Mouse (Mus musculus): ENCODE results near the gene Kctd19. TPM values are rescaled to one million over a fixed set of nuclear protein-coding genes. Genes with fewer than 3 reads are reported as not detected.

Kctd19 gene
- total RNA-seq, 2 experiments from 2014 or later: not detected

DNA sequence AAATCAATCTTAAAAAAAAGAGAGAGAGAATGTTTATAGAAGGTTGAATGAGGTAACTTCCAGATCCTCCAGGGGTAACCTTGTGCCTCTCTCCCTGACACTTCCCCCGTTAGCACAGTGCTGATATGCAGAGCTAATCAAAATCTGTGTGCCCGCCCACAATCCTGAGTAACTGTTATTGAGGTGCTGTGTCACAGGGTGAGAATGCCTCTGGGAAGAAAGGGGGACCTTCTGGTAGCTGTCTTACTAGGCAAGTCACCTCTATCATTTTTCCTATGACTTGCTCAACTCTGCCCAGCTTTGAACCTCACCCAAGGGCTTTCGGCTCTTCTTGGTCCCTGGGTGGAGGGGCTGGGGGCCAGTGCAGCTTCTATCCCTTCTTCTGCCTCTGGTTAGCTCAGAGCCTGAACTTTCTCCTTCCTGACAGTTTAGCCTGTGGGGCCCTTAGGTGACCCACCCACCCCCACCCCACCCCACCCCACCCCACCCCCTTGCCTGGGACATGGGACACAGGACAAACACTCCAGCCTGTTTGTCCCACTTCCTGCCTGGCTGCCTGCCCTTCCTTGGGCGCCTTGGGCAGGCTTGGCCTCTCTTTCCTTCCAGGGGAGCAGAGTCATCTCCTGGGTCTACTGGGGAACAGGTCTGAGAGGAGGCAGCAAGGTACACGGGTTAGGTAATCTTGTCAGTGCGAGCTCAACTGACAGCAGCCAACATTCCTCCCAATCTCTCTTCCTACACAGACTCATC is 73.2 kb downstream of the Kctd19 start:
- DNase-seq (ENCODE audit: extremely low spot score in 1 of 2, low spot score in 1 of 2): no peak

DNA sequence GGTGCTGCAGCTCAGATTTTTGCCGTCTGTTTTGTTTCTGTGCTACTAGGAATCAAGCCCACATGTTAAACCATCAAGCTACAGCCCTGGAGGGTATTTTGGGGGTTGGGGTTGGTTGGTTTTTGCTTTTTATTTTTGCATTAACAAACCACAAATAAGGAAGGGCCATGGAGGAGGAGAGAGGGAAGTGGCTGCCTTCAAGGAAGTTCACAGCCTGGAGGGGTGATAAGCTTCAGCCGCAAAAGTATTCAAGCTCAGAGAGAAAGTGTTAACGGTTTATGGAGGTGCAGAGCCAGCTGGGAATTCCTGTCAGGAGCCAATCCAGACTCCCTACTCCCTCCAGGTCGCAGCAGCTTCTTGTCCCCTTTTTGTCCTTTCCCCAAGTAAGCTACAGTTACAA is 74.3 kb downstream of the Kctd19 start:
- DNase-seq (ENCODE audit: extremely low spot score in 1 of 2, low spot score in 1 of 2): no peak

- DNase-seq (ENCODE audit: extremely low spot score in 1 of 2, low spot score in 1 of 2): no peak
Measured at GRCm38 (mm10) chr8:105336373-105337130, 76.8 kb downstream of the Kctd19 start.

Other genes with a start within 250 kb of the Kctd19 start
- 10 to 100 TPM; 22.0 to 22.1 TPM for gene Cbfb, start 242.8 kb downstream of the Kctd19 start, total RNA-seq (2021)
- gene D230025D16Rik, start 188.4 kb downstream of the Kctd19 start, total RNA-seq (2021): 10 to 100 TPM; 35.4 to 36.4 TPM
- 1 to 10 TPM; 4.0 to 4.4 TPM for gene B3gnt9, start 158.3 kb downstream of the Kctd19 start, total RNA-seq (2021)
- 10 to 100 TPM in 1 of 2 experiments, 1 to 10 TPM in 1; 4.6 to 10.9 TPM for gene Tradd, start 148.9 kb downstream of the Kctd19 start, total RNA-seq (2021)
- under 1 TPM; 0.69 to 0.94 TPM for gene Fbxl8, start 148.9 kb downstream of the Kctd19 start, total RNA-seq (2021)
- 1 to 10 TPM; 4.1 to 5.0 TPM for gene Hsf4, start 143.7 kb downstream of the Kctd19 start, total RNA-seq (2021)
- gene Nol3, start 137.4 kb downstream of the Kctd19 start, total RNA-seq (2021): 1 to 10 TPM; 6.8 to 7.8 TPM
- 10 to 100 TPM; 21.7 to 24.4 TPM for gene 4931428F04Rik, start 123.6 kb downstream of the Kctd19 start, total RNA-seq (2021)
- gene Exoc3l, start 117.4 kb downstream of the Kctd19 start, total RNA-seq (2021): 1 to 10 TPM in 1 of 2 experiments, under 1 TPM in 1; 0.98 to 1.3 TPM
- gene E2f4, start 115.8 kb downstream of the Kctd19 start, total RNA-seq (2021): 10 to 100 TPM; 31.4 to 34.7 TPM
- gene Elmo3, start 107.9 kb downstream of the Kctd19 start, total RNA-seq (2021): under 1 TPM; 0.61 to 0.64 TPM
- gene Lrrc29, start 87.2 kb downstream of the Kctd19 start, total RNA-seq (2021): 1 to 10 TPM; 4.0 to 9.2 TPM
- 10 to 100 TPM; 40.7 to 45.2 TPM for gene Tmem208, start 87.1 kb downstream of the Kctd19 start, total RNA-seq (2021)
- 1 to 10 TPM; 1.7 to 2.8 TPM for gene Fhod1, start 65.5 kb downstream of the Kctd19 start, total RNA-seq (2021)
- 10 to 100 TPM; 12.5 to 13.4 TPM for gene Slc9a5, start 64.7 kb downstream of the Kctd19 start, total RNA-seq (2021)
- 1 to 10 TPM in 1 of 2 experiments, under 1 TPM in 1; 0.49 to 1.1 TPM for gene Plekhg4, start 40.2 kb downstream of the Kctd19 start, total RNA-seq (2021)
- gene Lrrc36, start 69 bp upstream of the Kctd19 start, total RNA-seq (2021): under 1 TPM; 0.34 to 0.59 TPM
- 10 to 100 TPM; 26.7 to 33.7 TPM for gene Tppp3, start 58.0 kb upstream of the Kctd19 start, total RNA-seq (2021)
- gene Zdhhc1, start 83.4 kb upstream of the Kctd19 start, total RNA-seq (2021): 10 to 100 TPM; 27.6 to 34.0 TPM
- gene Hsd11b2, start 105.3 kb upstream of the Kctd19 start, total RNA-seq (2021): under 1 TPM in 1 of 2 experiments, not detected in 1; 0.15 TPM
- 100 to 1,000 TPM; 293 to 332 TPM for gene Atp6v0d1, start 152.5 kb upstream of the Kctd19 start, total RNA-seq (2021)
- gene Ripor1, start 191.8 kb upstream of the Kctd19 start, total RNA-seq (2021): 10 to 100 TPM; 83.2 to 92.9 TPM
- 10 to 100 TPM; 63.3 to 71.7 TPM for gene Ctcf, start 223.1 kb upstream of the Kctd19 start, total RNA-seq (2021)
- gene Agrp, start 223.9 kb upstream of the Kctd19 start, total RNA-seq (2021): not detected

All from layer of hippocampus, postnatal 25 days (tissue).